Mouse (Mus musculus) E14TG2a.4 (cell line): ENCODE data around the gene Tmem258.

Experiments
- CTCF ChIP-seq: conservative IDR thresholded peaks from 2 replicates; pipeline ENCODE4 v1.5.1; 2014; ENCODE audit warnings: low read length
- NANOG ChIP-seq: IDR thresholded peaks from 2 replicates; pipeline ENCODE4 v1.6.1; 2014; ENCODE audit warnings: borderline replicate concordance, low read length, mixed read lengths

GRCm38 (mm10) chr19:10247165-10247564, 43.4 kb downstream of the Tmem258 start:
- no peak for TF ChIP-seq CTCF
- TF ChIP-seq NANOG = no peak
